Mouse (Mus musculus): ENCODE data around the gene Arf5. TPM values are rescaled to one million over a fixed set of nuclear protein-coding genes. Genes with fewer than 3 reads are reported as not detected.

Gene Arf5
- polyA plus RNA-seq, 1 experiment = 415 TPM

DNA sequence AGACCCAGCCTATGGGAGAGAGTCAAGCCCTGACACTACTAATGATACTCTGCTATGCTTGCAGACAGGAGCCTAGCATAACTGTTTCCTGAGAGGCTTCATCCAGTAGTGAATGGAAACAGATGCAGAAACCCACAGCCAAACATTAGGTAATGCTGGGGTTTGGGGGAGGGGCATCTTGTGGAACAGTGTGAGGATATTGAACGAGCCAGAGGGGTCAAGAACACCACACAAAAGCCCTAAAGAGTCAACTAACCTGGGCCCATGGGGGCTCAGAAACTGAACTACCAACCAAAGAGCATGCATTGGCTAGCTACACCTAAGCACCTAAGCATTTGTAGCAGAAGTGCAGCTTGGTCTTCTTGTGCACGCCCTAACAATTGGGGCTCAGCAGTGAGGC is 12.1 kb upstream of the Arf5 start:
- H3K4me3 ChIP-seq (ENCODE audit: insufficient read depth, low read length) = no peak overlapping the region
- H3K4me1 ChIP-seq (ENCODE audit: control insufficient read depth, insufficient read depth, low read length) = no peaks in the 10 kb centered on the region
- no peak overlapping the region for H3K27ac ChIP-seq (ENCODE audit: insufficient read depth, low read length)
- TF ChIP-seq CTCF (IDR thresholded peaks at IDR 0.05; ENCODE audit: extremely low read depth, insufficient read depth, low read length) = no peak
- TF ChIP-seq POLR2A (IDR thresholded peaks at IDR 0.05; ENCODE audit: extremely low read depth, insufficient read depth, low read length) = no peak

DNA sequence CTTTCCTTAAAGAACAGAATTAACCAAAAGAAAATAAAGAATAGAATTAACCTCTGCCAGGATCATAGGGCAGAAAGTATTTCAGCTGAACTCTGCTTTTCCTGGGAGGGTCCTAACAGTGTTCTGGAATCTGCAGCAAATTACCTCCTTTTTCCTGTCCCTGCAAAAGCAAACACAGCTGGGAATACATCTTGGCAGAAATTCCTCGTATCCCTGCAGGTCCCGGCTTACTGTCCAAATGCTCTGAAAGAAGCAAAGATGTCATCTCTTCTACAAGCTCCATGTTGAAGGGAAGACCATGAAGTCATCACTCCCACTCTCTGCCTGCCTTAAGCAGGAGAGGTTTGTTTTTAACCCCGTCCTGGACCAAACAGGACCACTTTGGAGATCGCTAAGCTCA is 6.4 kb upstream of the Arf5 start:
- no peak overlapping the region for H3K4me3 ChIP-seq (ENCODE audit: insufficient read depth, low read length)
- no peak for TF ChIP-seq POLR2A (IDR thresholded peaks at IDR 0.05; ENCODE audit: extremely low read depth, insufficient read depth, low read length)
- no peak for TF ChIP-seq CTCF (IDR thresholded peaks at IDR 0.05; ENCODE audit: extremely low read depth, insufficient read depth, low read length)
- H3K4me1 ChIP-seq (ENCODE audit: control insufficient read depth, insufficient read depth, low read length) = peaks cover 10% of the 10 kb centered on the region
- no peak overlapping the region for H3K27ac ChIP-seq (ENCODE audit: insufficient read depth, low read length)

DNA sequence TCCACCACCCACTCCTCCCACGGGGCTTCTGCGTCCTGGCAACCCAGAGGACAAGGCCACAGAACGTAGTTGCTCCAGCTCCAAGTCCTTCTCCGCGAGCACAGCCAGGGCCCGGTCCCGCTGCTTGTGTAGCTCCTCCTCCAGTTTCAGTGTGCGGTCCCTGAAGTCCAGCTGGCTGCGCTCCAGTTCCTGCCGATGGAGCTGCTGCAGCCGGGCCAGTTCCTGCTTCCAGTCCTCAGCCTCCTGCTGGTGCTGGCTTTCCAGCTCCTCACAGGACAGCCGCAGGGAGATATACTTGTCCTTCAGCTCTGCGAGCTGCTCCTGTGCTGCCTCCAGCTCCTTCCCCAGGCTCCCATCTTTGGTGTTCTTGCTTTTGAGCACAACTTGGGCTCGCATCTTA is 4.9 kb upstream of the Arf5 start:
- no peak for TF ChIP-seq POLR2A (IDR thresholded peaks at IDR 0.05; ENCODE audit: extremely low read depth, insufficient read depth, low read length)
- no peak for TF ChIP-seq CTCF (IDR thresholded peaks at IDR 0.05; ENCODE audit: extremely low read depth, insufficient read depth, low read length)
- H3K4me3 ChIP-seq (ENCODE audit: insufficient read depth, low read length) = 0 out of 2 replicates have a peak overlapping the region, but pooled peaks have one; percentile 6
- H3K4me1 ChIP-seq (ENCODE audit: control insufficient read depth, insufficient read depth, low read length) = peaks cover 10% of the 10 kb centered on the region
- 0 out of 2 replicates have a peak overlapping the region, but pooled peaks have one; percentile 70 for H3K27ac ChIP-seq (ENCODE audit: insufficient read depth, low read length)

DNA sequence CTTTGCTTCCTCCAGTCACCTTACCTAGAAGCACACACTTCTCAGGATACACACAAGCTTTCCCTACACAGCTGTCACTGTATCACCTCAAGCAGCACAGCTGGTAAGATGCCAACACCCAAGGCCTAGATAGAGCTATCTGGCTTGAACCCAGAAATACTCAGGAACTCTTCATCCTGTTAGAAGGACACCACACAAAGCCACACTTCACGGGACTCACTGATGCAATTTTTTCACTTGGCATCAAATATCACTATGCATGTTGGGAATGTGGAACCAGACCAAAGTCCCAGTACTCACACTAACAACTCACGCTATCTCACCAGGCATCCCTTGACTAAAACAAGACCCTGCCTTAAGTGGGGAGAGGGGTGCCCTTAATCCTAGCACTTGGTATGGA is 3.7 kb upstream of the Arf5 start:
- Histone ChIP-seq H3K4me1 (ENCODE audit: control insufficient read depth, insufficient read depth, low read length) (peaks cover 11% of the 10 kb centered on the region), H3K4me3 (ENCODE audit: insufficient read depth, low read length) (no peak overlapping the region), H3K27ac (ENCODE audit: insufficient read depth, low read length) (no peak overlapping the region)
- TF ChIP-seq CTCF (IDR thresholded peaks at IDR 0.05; ENCODE audit: extremely low read depth, insufficient read depth, low read length) = no peak
- TF ChIP-seq POLR2A (IDR thresholded peaks at IDR 0.05; ENCODE audit: extremely low read depth, insufficient read depth, low read length) = no peak

DNA sequence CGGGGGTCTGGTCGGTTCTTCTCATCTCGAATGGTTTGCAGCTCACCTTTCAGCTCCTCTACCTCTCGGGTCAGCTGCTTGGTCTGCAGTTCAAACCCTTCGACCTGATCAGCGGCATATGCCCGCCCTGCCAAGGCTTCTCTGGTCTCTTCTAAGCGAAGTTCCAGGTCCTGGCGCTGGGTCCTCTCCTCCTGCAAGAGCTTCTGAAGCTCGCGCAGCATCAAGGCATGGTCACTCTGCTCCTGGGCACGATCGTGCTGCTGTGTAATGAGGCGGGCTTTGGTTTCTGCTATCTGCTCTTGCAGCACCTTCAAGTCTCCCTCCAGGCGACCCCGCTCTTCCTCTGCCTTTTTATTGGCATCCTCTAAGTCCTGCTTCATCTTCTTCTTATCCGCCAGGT is 3.0 kb upstream of the Arf5 start:
- H3K27ac ChIP-seq (ENCODE audit: insufficient read depth, low read length) = no peak overlapping the region
- peaks cover 13% of the 10 kb centered on the region for H3K4me1 ChIP-seq (ENCODE audit: control insufficient read depth, insufficient read depth, low read length)
- no peak for TF ChIP-seq POLR2A (IDR thresholded peaks at IDR 0.05; ENCODE audit: extremely low read depth, insufficient read depth, low read length)
- TF ChIP-seq CTCF (IDR thresholded peaks at IDR 0.05; ENCODE audit: extremely low read depth, insufficient read depth, low read length) = no peak
- H3K4me3 ChIP-seq (ENCODE audit: insufficient read depth, low read length) = peak overlapping the region; percentile 71

DNA sequence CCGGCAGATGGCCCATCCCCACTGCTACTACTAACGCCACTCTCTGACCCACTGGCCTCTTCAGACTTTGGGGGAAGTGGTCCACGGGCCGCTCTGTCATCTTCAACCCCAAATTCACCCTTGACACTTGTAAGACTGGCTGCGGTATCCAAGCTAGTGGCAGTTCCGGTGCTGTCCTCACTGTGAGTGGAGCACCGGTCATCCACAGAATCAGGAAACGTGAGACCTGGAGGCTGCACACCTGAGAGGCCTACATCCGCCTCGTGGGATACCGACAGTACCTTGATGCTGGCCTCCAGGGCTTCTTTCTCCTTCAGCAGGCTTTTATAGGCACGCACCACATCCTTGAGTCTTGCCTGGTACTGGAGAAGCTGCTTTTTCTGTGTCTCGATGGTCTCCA is 2.5 kb upstream of the Arf5 start:
- TF ChIP-seq POLR2A (IDR thresholded peaks at IDR 0.05; ENCODE audit: extremely low read depth, insufficient read depth, low read length) = no peak
- no peak for TF ChIP-seq CTCF (IDR thresholded peaks at IDR 0.05; ENCODE audit: extremely low read depth, insufficient read depth, low read length)
- peaks cover 13% of the 10 kb centered on the region for H3K4me1 ChIP-seq (ENCODE audit: control insufficient read depth, insufficient read depth, low read length)
- H3K4me3 ChIP-seq (ENCODE audit: insufficient read depth, low read length) = peak overlapping the region; percentile 71
- H3K27ac ChIP-seq (ENCODE audit: insufficient read depth, low read length) = no peak overlapping the region

DNA sequence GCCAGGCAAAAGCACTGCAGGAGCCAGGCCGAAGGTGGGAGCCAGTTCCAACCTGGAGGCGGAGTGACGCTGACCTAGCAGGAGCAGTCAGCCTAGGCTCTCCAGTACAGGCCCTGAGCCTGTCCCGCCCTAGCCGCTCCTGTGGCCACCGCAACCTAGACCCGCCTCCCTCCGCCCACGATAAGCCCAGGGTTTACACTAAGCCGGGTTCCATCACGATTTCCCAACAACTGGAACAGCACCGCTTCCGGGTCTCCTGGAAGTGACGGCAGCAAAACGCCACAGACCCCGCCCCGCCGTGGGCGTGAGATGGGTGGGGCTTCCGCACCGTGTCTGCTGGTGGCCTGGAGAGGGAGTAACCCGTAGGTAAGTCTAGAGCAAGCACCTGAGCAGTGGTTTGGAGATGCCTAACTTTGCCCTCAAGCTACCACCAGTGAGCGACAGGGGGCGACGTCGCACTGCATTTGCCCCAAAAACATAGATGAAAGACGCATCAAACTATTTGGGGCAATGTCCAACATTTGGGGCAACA is 1.8 kb upstream of the Arf5 start:
- Histone ChIP-seq H3K4me3 (ENCODE audit: insufficient read depth, low read length) (peak overlapping the region; percentile 71), H3K4me1 (ENCODE audit: control insufficient read depth, insufficient read depth, low read length) (peaks cover 13% of the 10 kb centered on the region), H3K27ac (ENCODE audit: insufficient read depth, low read length) (peak overlapping the region; percentile 16; the same call in 1 of the 2 replicates)
- TF ChIP-seq CTCF (IDR thresholded peaks at IDR 0.05; ENCODE audit: extremely low read depth, insufficient read depth, low read length) = peak; percentile 57
- peak; percentile 69 for TF ChIP-seq POLR2A (IDR thresholded peaks at IDR 0.05; ENCODE audit: extremely low read depth, insufficient read depth, low read length)

DNA sequence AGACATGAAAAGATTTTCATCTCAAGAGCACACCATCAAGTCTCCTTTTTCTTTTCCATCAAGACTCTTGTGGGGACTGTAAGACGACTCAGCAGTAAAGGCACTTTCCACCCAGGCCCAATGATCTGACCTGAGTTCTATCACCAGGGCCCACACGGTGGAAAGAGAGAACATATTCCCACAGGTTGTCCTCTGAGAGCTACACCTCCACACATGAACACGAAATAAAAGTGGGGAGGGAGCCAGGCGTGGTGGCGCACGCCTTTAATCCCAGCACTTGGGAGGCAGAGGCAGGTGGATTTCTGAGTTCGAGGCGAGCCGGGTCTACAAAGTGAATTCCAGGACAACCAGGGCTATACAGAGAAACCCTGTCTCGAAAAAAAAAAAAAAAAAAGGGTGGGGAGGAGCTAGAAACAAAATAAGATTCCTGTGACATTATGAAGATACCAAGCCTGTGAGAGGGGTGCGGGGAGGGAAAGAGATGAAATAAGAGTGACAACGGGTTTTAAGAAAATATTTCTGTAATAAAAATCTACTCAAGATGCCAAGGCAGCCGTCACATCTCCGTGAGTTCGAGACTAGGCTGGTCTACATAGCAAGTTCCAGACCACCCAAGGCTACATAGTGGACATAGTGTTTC is 589 bp upstream of the Arf5 start:
- H3K4me3 ChIP-seq (ENCODE audit: insufficient read depth, low read length) = peak overlapping the region; percentile 98
- H3K4me1 ChIP-seq (ENCODE audit: control insufficient read depth, insufficient read depth, low read length) = peaks cover 13% of the 10 kb centered on the region
- H3K27ac ChIP-seq (ENCODE audit: insufficient read depth, low read length) = peak overlapping the region; percentile 54; the same call in 1 of the 2 replicates
- no peak for TF ChIP-seq CTCF (IDR thresholded peaks at IDR 0.05; ENCODE audit: extremely low read depth, insufficient read depth, low read length)
- no peak for TF ChIP-seq POLR2A (IDR thresholded peaks at IDR 0.05; ENCODE audit: extremely low read depth, insufficient read depth, low read length)

DNA sequence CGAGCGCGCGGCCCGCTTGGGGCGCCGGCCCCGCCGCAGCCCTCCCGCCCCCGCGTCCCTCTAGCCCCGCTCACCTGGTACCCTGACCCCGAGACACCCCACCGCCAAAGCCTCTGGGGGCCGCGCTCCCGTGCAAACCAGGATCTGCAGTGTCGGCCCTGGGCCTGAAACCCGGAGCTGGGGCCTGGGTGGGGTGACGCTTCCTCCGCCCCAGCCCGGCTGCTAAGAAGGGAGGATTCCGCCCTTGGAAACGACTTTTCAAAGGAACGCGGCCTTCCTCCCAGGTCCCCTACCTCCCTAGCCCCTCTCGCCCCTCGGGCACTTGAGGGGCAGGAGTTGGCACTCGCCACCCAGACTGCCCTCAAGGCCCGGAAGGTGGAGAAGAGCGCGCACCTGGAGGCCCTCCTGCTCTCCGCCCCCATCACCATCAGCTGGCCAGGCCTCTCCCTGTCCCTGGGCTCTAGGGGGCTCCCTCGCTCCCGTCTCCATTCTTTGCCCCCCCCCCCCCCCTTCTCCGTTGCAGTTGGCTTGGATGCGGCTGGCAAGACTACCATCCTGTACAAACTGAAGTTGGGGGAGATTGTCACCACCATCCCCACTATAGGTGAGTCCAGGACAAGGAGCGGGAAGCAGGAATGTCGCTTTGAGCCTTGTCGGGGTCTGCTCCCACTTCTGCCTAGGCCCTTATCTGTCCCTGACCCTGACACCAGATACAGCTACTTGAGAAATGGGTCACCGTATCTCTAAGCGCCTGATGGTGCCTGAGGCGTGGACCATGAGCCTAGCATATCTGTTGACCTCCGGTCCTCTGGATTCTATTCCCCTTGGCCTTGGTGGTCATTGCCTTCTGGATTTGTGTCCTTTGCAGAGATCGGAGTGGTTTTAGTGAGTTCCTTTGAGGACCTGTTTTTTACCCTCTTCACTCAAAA is 671 bp downstream of the Arf5 start:
- H3K4me1 ChIP-seq (ENCODE audit: control insufficient read depth, insufficient read depth, low read length) = peaks cover 13% of the 10 kb centered on the region
- TF ChIP-seq CTCF (IDR thresholded peaks at IDR 0.05; ENCODE audit: extremely low read depth, insufficient read depth, low read length) (no peak), POLR2A (IDR thresholded peaks at IDR 0.05; ENCODE audit: extremely low read depth, insufficient read depth, low read length) (no peak)
- H3K4me3 ChIP-seq (ENCODE audit: insufficient read depth, low read length) = peak overlapping the region; percentile 98
- peak overlapping the region; percentile 89 for H3K27ac ChIP-seq (ENCODE audit: insufficient read depth, low read length)

Data from cortical plate, adult 2 months (tissue).